Mouse (Mus musculus): ENCODE data around the gene Irgq. TPM values are rescaled to one million over a fixed set of nuclear protein-coding genes. Genes with fewer than 3 reads are reported as not detected.

The Irgq gene
- total and polyA plus RNA-seq, 2 experiments from 2014 or later, result 20.0 to 103 TPM

- Histone ChIP-seq H3K36me3 (ENCODE audit: insufficient read depth, low read length) (no peaks in the 10 kb centered on the region), H3K9ac (replicated peaks; ENCODE audit: low read length) (no peak overlapping the region), H3K4me1 (ENCODE audit: insufficient read depth, low read length) (no peaks in the 10 kb centered on the region), H3K27me3 (ENCODE audit: insufficient read depth, low read length) (no peaks in the 10 kb centered on the region), H3K9me3 (ENCODE audit: low read length) (no peaks in the 10 kb centered on the region), H3K27ac (no peak overlapping the region), H3K4me2 (ENCODE audit: low read depth, low read length) (no peak overlapping the region), H3K4me3 (ENCODE audit: low read length) (no peak overlapping the region)
- 89% methylated on average over 10 of the region's 10 CpGs for WGBS
- TF ChIP-seq CTCF (IDR thresholded peaks at IDR 0.05; ENCODE audit: low read depth), result no peak
- ATAC-seq (no peak), DNase-seq (ENCODE audit: low spot score) (no peak)
Observed at GRCm38 (mm10) chr7:24577811-24578210, 47.3 kb downstream of the Irgq start.

GRCm38 (mm10) chr7:24584876-24585275 lies 54.4 kb downstream of the Irgq start:
- Histone ChIP-seq H3K4me2 (ENCODE audit: low read depth, low read length) (no peak overlapping the region), H3K36me3 (ENCODE audit: insufficient read depth, low read length) (no peaks in the 10 kb centered on the region), H3K9ac (replicated peaks; ENCODE audit: low read length) (no peak overlapping the region), H3K4me1 (ENCODE audit: insufficient read depth, low read length) (no peaks in the 10 kb centered on the region), H3K9me3 (ENCODE audit: low read length) (no peaks in the 10 kb centered on the region), H3K27me3 (ENCODE audit: insufficient read depth, low read length) (no peaks in the 10 kb centered on the region; the same call in 1 of the 2 replicates), H3K27ac (no peak overlapping the region), H3K4me3 (ENCODE audit: low read length) (no peak overlapping the region)
- no peak for ATAC-seq
- 82% methylated on average over 6 of the region's 6 CpGs for WGBS
- DNase-seq (ENCODE audit: low spot score), result no peak
- TF ChIP-seq CTCF (IDR thresholded peaks at IDR 0.05; ENCODE audit: low read depth), result no peak

- TF ChIP-seq CTCF (IDR thresholded peaks at IDR 0.05; ENCODE audit: low read depth), result no peak
- 39% methylated on average over 13 of the region's 16 CpGs for WGBS
- DNase-seq (ENCODE audit: low spot score) (no peak), ATAC-seq (no peak)
- H3K4me1 ChIP-seq (ENCODE audit: insufficient read depth, low read length), result no peaks in the 10 kb centered on the region
- no peaks in the 10 kb centered on the region for H3K36me3 ChIP-seq (ENCODE audit: insufficient read depth, low read length)
- no peak overlapping the region for H3K9ac ChIP-seq (replicated peaks; ENCODE audit: low read length)
- H3K4me2 ChIP-seq (ENCODE audit: low read depth, low read length), result no peak overlapping the region
- no peak overlapping the region for H3K4me3 ChIP-seq (ENCODE audit: low read length)
- no peak overlapping the region for H3K27ac ChIP-seq
- H3K9me3 ChIP-seq (ENCODE audit: low read length), result no peaks in the 10 kb centered on the region
- no peaks in the 10 kb centered on the region; the same call in 1 of the 2 replicates for H3K27me3 ChIP-seq (ENCODE audit: insufficient read depth, low read length)
Observed at GRCm38 (mm10) chr7:24585995-24586394, 55.5 kb downstream of the Irgq start.

GRCm38 (mm10) chr7:24586828-24587227 lies 56.3 kb downstream of the Irgq start:
- peak overlapping the region; percentile 76 for H3K4me2 ChIP-seq (ENCODE audit: low read depth, low read length)
- ATAC-seq (peak; percentile 65), DNase-seq (ENCODE audit: low spot score) (peak; percentile 57)
- peak overlapping the region; percentile 82 for H3K9ac ChIP-seq (replicated peaks; ENCODE audit: low read length)
- peak overlapping the region; percentile 63 for H3K4me3 ChIP-seq (ENCODE audit: low read length)
- H3K36me3 ChIP-seq (ENCODE audit: insufficient read depth, low read length), result no peaks in the 10 kb centered on the region
- no peaks in the 10 kb centered on the region for H3K4me1 ChIP-seq (ENCODE audit: insufficient read depth, low read length)
- TF ChIP-seq CTCF (IDR thresholded peaks at IDR 0.05; ENCODE audit: low read depth), result no peak
- 11% methylated on average over 8 of the region's 8 CpGs for WGBS
- peak overlapping the region; percentile 75; the same call in 1 of the 2 replicates for H3K27ac ChIP-seq
- H3K9me3 ChIP-seq (ENCODE audit: low read length), result no peaks in the 10 kb centered on the region
- no peaks in the 10 kb centered on the region; the same call in 1 of the 2 replicates for H3K27me3 ChIP-seq (ENCODE audit: insufficient read depth, low read length)

- H3K4me1 ChIP-seq (ENCODE audit: insufficient read depth, low read length), result no peaks in the 10 kb centered on the region
- ATAC-seq, result peak; percentile 86
- H3K9ac ChIP-seq (replicated peaks; ENCODE audit: low read length), result peak within 1 kb of the TSS; percentile 82
- 4% methylated on average over 30 of the region's 30 CpGs for WGBS
- peak; percentile 90 for DNase-seq (ENCODE audit: low spot score)
- no peaks in the 10 kb centered on the region for H3K9me3 ChIP-seq (ENCODE audit: low read length)
- no peaks in the 10 kb centered on the region for H3K36me3 ChIP-seq (ENCODE audit: insufficient read depth, low read length)
- H3K4me3 ChIP-seq (ENCODE audit: low read length), result peak within 1 kb of the TSS; percentile 63
- peak within 1 kb of the TSS; percentile 76 for H3K4me2 ChIP-seq (ENCODE audit: low read depth, low read length)
- peak; percentile 11; the same call in 1 of the 2 replicates for TF ChIP-seq CTCF (IDR thresholded peaks at IDR 0.05; ENCODE audit: low read depth)
- no peaks in the 10 kb centered on the region; the same call in 1 of the 2 replicates for H3K27me3 ChIP-seq (ENCODE audit: insufficient read depth, low read length)
- peak within 1 kb of the TSS; percentile 75 for H3K27ac ChIP-seq
Observed at GRCm38 (mm10) chr7:24587330-24588105, 57.0 kb downstream of the Irgq start, which contains the start of the genes Ethe1 and Zfp575. Gene Ethe1, plus strand, starts transcription at chr7:24587543. Gene Zfp575, minus strand, starts transcription at chr7:24587641.

Other genes starting within 250 kb of the Irgq start
- 20.1 and 23.5 TPM in 2 replicates for gene Zfp61, start 229.5 kb upstream of the Irgq start, total RNA-seq (2014; rRNA removed)
- 26.1 and 31.6 TPM in 2 replicates for gene Zfp61, start 229.5 kb upstream of the Irgq start, polyA plus RNA-seq (2015; fragmentation: Nextera tagmentation; extraction: Ambion mirVana)
- gene Zfp94, start 214.0 kb upstream of the Irgq start, total RNA-seq (2014; rRNA removed), result 9.6 and 12.0 TPM in 2 replicates
- gene Zfp94, start 214.0 kb upstream of the Irgq start, polyA plus RNA-seq (2015; fragmentation: Nextera tagmentation; extraction: Ambion mirVana), result 17.3 and 21.6 TPM in 2 replicates
- gene Tescl, start 196.8 kb upstream of the Irgq start, total RNA-seq (2014; rRNA removed), result not detected in 2 replicates
- 0.46 TPM in 1 of 2 replicates, not detected in the other for gene Tescl, start 196.8 kb upstream of the Irgq start, polyA plus RNA-seq (2015; fragmentation: Nextera tagmentation; extraction: Ambion mirVana)
- not detected in 2 replicates for gene Lypd5, start 181.5 kb upstream of the Irgq start, total RNA-seq (2014; rRNA removed)
- gene Lypd5, start 181.5 kb upstream of the Irgq start, polyA plus RNA-seq (2015; fragmentation: Nextera tagmentation; extraction: Ambion mirVana), result 0.13 TPM in 1 of 2 replicates, not detected in the other
- gene Kcnn4, start 160.4 kb upstream of the Irgq start, total RNA-seq (2014; rRNA removed), result 1.1 and 3.9 TPM in 2 replicates
- 1.2 and 1.9 TPM in 2 replicates for gene Kcnn4, start 160.4 kb upstream of the Irgq start, polyA plus RNA-seq (2015; fragmentation: Nextera tagmentation; extraction: Ambion mirVana)
- 34.5 and 52.3 TPM in 2 replicates for gene Smg9, start 131.1 kb upstream of the Irgq start, total RNA-seq (2014; rRNA removed)
- 27.4 and 29.7 TPM in 2 replicates for gene Smg9, start 131.1 kb upstream of the Irgq start, polyA plus RNA-seq (2015; fragmentation: Nextera tagmentation; extraction: Ambion mirVana)
- not detected in 2 replicates for gene Irgc1, start 78.4 kb upstream of the Irgq start, total RNA-seq (2014; rRNA removed)
- gene Irgc1, start 78.4 kb upstream of the Irgq start, polyA plus RNA-seq (2015; fragmentation: Nextera tagmentation; extraction: Ambion mirVana), result not detected in 2 replicates
- 3.0 and 4.8 TPM in 2 replicates for gene Plaur, start 68.2 kb upstream of the Irgq start, total RNA-seq (2014; rRNA removed)
- gene Plaur, start 68.2 kb upstream of the Irgq start, polyA plus RNA-seq (2015; fragmentation: Nextera tagmentation; extraction: Ambion mirVana), result 1.3 and 1.4 TPM in 2 replicates
- gene Cadm4, start 48.7 kb upstream of the Irgq start, total RNA-seq (2014; rRNA removed), result 423 and 447 TPM in 2 replicates
- 97.9 and 101 TPM in 2 replicates for gene Cadm4, start 48.7 kb upstream of the Irgq start, polyA plus RNA-seq (2015; fragmentation: Nextera tagmentation; extraction: Ambion mirVana)
- 138 and 152 TPM in 2 replicates for gene Zfp428, start 23.7 kb upstream of the Irgq start, total RNA-seq (2014; rRNA removed)
- gene Zfp428, start 23.7 kb upstream of the Irgq start, polyA plus RNA-seq (2015; fragmentation: Nextera tagmentation; extraction: Ambion mirVana), result 219 and 222 TPM in 2 replicates
- not detected in 2 replicates for gene AC161166.1, start 18.2 kb upstream of the Irgq start, total RNA-seq (2014; rRNA removed)
- 0.19 and 0.55 TPM in 2 replicates for gene AC161166.1, start 18.2 kb upstream of the Irgq start, polyA plus RNA-seq (2015; fragmentation: Nextera tagmentation; extraction: Ambion mirVana)
- gene Pinlyp, start 15.4 kb downstream of the Irgq start, total RNA-seq (2014; rRNA removed), result not detected in 2 replicates
- not detected in 2 replicates for gene Pinlyp, start 15.4 kb downstream of the Irgq start, polyA plus RNA-seq (2015; fragmentation: Nextera tagmentation; extraction: Ambion mirVana)
- gene Xrcc1, start 15.6 kb downstream of the Irgq start, total RNA-seq (2014; rRNA removed), result 36.7 and 50.8 TPM in 2 replicates
- gene Xrcc1, start 15.6 kb downstream of the Irgq start, polyA plus RNA-seq (2015; fragmentation: Nextera tagmentation; extraction: Ambion mirVana), result 44.0 and 45.1 TPM in 2 replicates
- 36.3 and 43.8 TPM in 2 replicates for gene Ethe1, start 56.9 kb downstream of the Irgq start, total RNA-seq (2014; rRNA removed)
- 24.4 and 25.3 TPM in 2 replicates for gene Ethe1, start 56.9 kb downstream of the Irgq start, polyA plus RNA-seq (2015; fragmentation: Nextera tagmentation; extraction: Ambion mirVana)
- gene Zfp575, start 57.0 kb downstream of the Irgq start, total RNA-seq (2014; rRNA removed), result 1.0 and 1.2 TPM in 2 replicates
- gene Zfp575, start 57.0 kb downstream of the Irgq start, polyA plus RNA-seq (2015; fragmentation: Nextera tagmentation; extraction: Ambion mirVana), result 20.3 and 21.0 TPM in 2 replicates
- 0.11 and 0.73 TPM in 2 replicates for gene Phldb3, start 80.1 kb downstream of the Irgq start, total RNA-seq (2014; rRNA removed)
- gene Phldb3, start 80.1 kb downstream of the Irgq start, polyA plus RNA-seq (2015; fragmentation: Nextera tagmentation; extraction: Ambion mirVana), result not detected in 2 replicates
- 1.3 and 1.4 TPM in 2 replicates for gene Lypd3, start 105.9 kb downstream of the Irgq start, total RNA-seq (2014; rRNA removed)
- 1.2 and 1.3 TPM in 2 replicates for gene Lypd3, start 105.9 kb downstream of the Irgq start, polyA plus RNA-seq (2015; fragmentation: Nextera tagmentation; extraction: Ambion mirVana)
- not detected in 2 replicates for gene Tex101, start 146.0 kb downstream of the Irgq start, total RNA-seq (2014; rRNA removed)
- gene Tex101, start 146.0 kb downstream of the Irgq start, polyA plus RNA-seq (2015; fragmentation: Nextera tagmentation; extraction: Ambion mirVana), result not detected in 2 replicates
- not detected in 2 replicates for gene BC049730, start 178.6 kb downstream of the Irgq start, total RNA-seq (2014; rRNA removed)
- not detected in 2 replicates for gene BC049730, start 178.6 kb downstream of the Irgq start, polyA plus RNA-seq (2015; fragmentation: Nextera tagmentation; extraction: Ambion mirVana)
- not detected in 2 replicates for gene Gm4763, start 196.2 kb downstream of the Irgq start, total RNA-seq (2014; rRNA removed)
- not detected in 2 replicates for gene Gm4763, start 196.2 kb downstream of the Irgq start, polyA plus RNA-seq (2015; fragmentation: Nextera tagmentation; extraction: Ambion mirVana)
- 2.2 and 2.8 TPM in 2 replicates for gene Cd177, start 229.6 kb downstream of the Irgq start, total RNA-seq (2014; rRNA removed)
- 0.38 and 0.55 TPM in 2 replicates for gene Cd177, start 229.6 kb downstream of the Irgq start, polyA plus RNA-seq (2015; fragmentation: Nextera tagmentation; extraction: Ambion mirVana)
- gene Ceacam10, start 246.5 kb downstream of the Irgq start, total RNA-seq (2014; rRNA removed), result not detected in 2 replicates
- gene Ceacam10, start 246.5 kb downstream of the Irgq start, polyA plus RNA-seq (2015; fragmentation: Nextera tagmentation; extraction: Ambion mirVana), result 0.63 and 0.80 TPM in 2 replicates